8 mouse cellular contexts compared by ENCODE assay signal in genomic region chr12:80644506-80644868, GRCm38 (mm10). TPM values are rescaled to one million over a fixed set of nuclear protein-coding genes. Genes with fewer than 3 reads are reported as not detected.
DNase-seq lines count a peak whose midpoint lies in the region; ATAC-seq and TF ChIP-seq lines count a peak whose summit lies in the region.

No protein-coding gene starts in this region.

- 5% methylated on average over 18 of the region's 18 CpGs for WGBS in heart, adult 2 months
- WGBS in forebrain, embryonic 11.5 days: 7% methylated on average over 18 of the region's 18 CpGs
- 5% methylated on average over 18 of the region's 18 CpGs for WGBS in liver, embryonic 13.5 days (ENCODE audit: insufficient replicate concordance)

- H3K27ac ChIP-seq in heart, adult 2 months: peak overlapping the region; percentile 95
- H3K27ac ChIP-seq in CH12.LX (ENCODE audit: insufficient read depth, low read depth): no peak overlapping the region
- H3K27ac ChIP-seq in forebrain, embryonic 11.5 days (ENCODE audit: low read depth, low read length): no peak overlapping the region
- H3K27ac ChIP-seq in liver, embryonic 13.5 days: peak overlapping the region; percentile 86; the same call in 1 of the 2 replicates

- no peaks in the 10 kb centered on the region for H3K27me3 ChIP-seq in heart, adult 2 months (ENCODE audit: control insufficient read depth, insufficient read depth, low read length)
- H3K27me3 ChIP-seq in CH12.LX (replicated peaks): no peaks in the 10 kb centered on the region
- H3K27me3 ChIP-seq in forebrain, embryonic 11.5 days (ENCODE audit: control insufficient read depth, insufficient read depth, low read length): no peaks in the 10 kb centered on the region
- no peaks in the 10 kb centered on the region for H3K27me3 ChIP-seq in liver, embryonic 13.5 days

- TF ChIP-seq RAD21 in CH12.LX (IDR thresholded peaks at IDR 0.05; ENCODE audit: low read depth, low read length): no peak

- peaks cover 5% of the 10 kb centered on the region for H3K79me2 ChIP-seq in heart, adult 2 months (replicated peaks; ENCODE audit: control insufficient read depth, insufficient read depth, low read length)
- H3K79me2 ChIP-seq in CH12.LX (replicated peaks; ENCODE audit: control insufficient read depth, extremely low read depth, insufficient read depth, poor library complexity, severe bottlenecking): peaks cover 68% of the 10 kb centered on the region

- dilution Hi-C loops in CH12.LX (cut with MboI; ENCODE audit: extremely low pct_ligation_motif_present, extremely low pct_unique_long_range_greater_than_20kb, low sequenced_read_pairs): no loop called here

- no peak for TF ChIP-seq POLR2A in heart, adult 2 months (IDR thresholded peaks at IDR 0.05; ENCODE audit: insufficient read depth, low read depth, low read length)
- TF ChIP-seq POLR2A in CH12.LX (IDR thresholded peaks at IDR 0.05; ENCODE audit: low read depth, low read length): no peak

- peak overlapping the region; percentile 77 for H3K4me2 ChIP-seq in CH12.LX (ENCODE audit: insufficient read depth, low read depth, poor library complexity, severe bottlenecking)
- H3K4me2 ChIP-seq in forebrain, embryonic 11.5 days (ENCODE audit: low read depth, low read length, severe bottlenecking): peak overlapping the region; percentile 89
- H3K4me2 ChIP-seq in liver, embryonic 13.5 days: peak overlapping the region; percentile 96

- H3K9me3 ChIP-seq in CH12.LX (replicated peaks; ENCODE audit: low read length): no peaks in the 10 kb centered on the region
- no peaks in the 10 kb centered on the region for H3K9me3 ChIP-seq in forebrain, embryonic 11.5 days (ENCODE audit: control insufficient read depth, low read length)
- H3K9me3 ChIP-seq in liver, embryonic 13.5 days (replicated peaks): no peaks in the 10 kb centered on the region

- DNase-seq in heart, adult 2 months: no peak
- DNase-seq in heart, adult 9 months (ENCODE audit: low spot score in 2 of 2): no peak
- no peak for DNase-seq in CH12.LX (ENCODE audit: extremely low read depth)
- no peak for DNase-seq in forebrain, embryonic 11.5 days (ENCODE audit: low spot score)
- DNase-seq in liver, embryonic 13.5 days: no peak
- no peak for DNase-seq in right cerebral cortex, postnatal 4 days
- DNase-seq in frontal cortex, adult 2 months (ENCODE audit: extremely low spot score in 1 of 2, low spot score in 1 of 2): no peak
- no peak for DNase-seq in thymus, postnatal 14 days

- no peak for TF ChIP-seq CTCF in heart, adult 2 months (IDR thresholded peaks at IDR 0.05)
- no peak for TF ChIP-seq CTCF in CH12.LX (conservative IDR thresholded peaks at IDR 0.05 in 1 of 2, IDR thresholded peaks at IDR 0.05 in 1 of 2; ENCODE audit: low read depth in 2 of 2, low read length in 2 of 2)

- intact Hi-C loops in heart, adult 2 months (cut with DNase I): loop anchor here (10.0 kb wide), 1 partner anchor 1780 kb away; the partner anchor contains the start of genes Atp6v1d and Eif2s1

- H3K36me3 ChIP-seq in heart, adult 2 months (ENCODE audit: control insufficient read depth, insufficient read depth, low read length): peaks cover 16% of the 10 kb centered on the region
- peaks cover 22 to 49% of the 10 kb centered on the region in 2 experiments for H3K36me3 ChIP-seq in CH12.LX (replicated peaks in 1 of 2; ENCODE audit: control insufficient read depth in 1 of 2, insufficient read depth in 1 of 2, low read length in 1 of 2)
- H3K36me3 ChIP-seq in forebrain, embryonic 11.5 days (ENCODE audit: control insufficient read depth, insufficient read depth, low read length): peaks cover 12% of the 10 kb centered on the region
- peaks cover 36% of the 10 kb centered on the region for H3K36me3 ChIP-seq in liver, embryonic 13.5 days

- no peak for TF ChIP-seq EP300 in heart, adult 2 months (IDR thresholded peaks at IDR 0.05; ENCODE audit: insufficient read depth, low read depth, low read length)
- TF ChIP-seq EP300 in CH12.LX (IDR thresholded peaks at IDR 0.05; ENCODE audit: low read length): no peak

- peaks cover 12% of the 10 kb centered on the region for H3K4me1 ChIP-seq in heart, adult 2 months (ENCODE audit: control insufficient read depth, insufficient read depth, low read length)
- H3K4me1 ChIP-seq in CH12.LX (ENCODE audit: control insufficient read depth in 1 of 2, insufficient read depth in 2 of 2): peaks cover 6 to 59% of the 10 kb centered on the region in 2 experiments; a peak in 3 of 4 replicates
- H3K4me1 ChIP-seq in forebrain, embryonic 11.5 days (replicated peaks; ENCODE audit: control insufficient read depth, insufficient read depth, low read length): no peaks in the 10 kb centered on the region; the same call in 1 of the 2 replicates
- H3K4me1 ChIP-seq in liver, embryonic 13.5 days (replicated peaks): peaks cover 58% of the 10 kb centered on the region

- in situ Hi-C loops in CH12.LX (cut with MboI; ENCODE audit: low pct_ligation_motif_present, low pct_unique_long_range_greater_than_20kb, low sequenced_read_pairs): no loop called here

- peak overlapping the region; percentile 92 for H3K4me3 ChIP-seq in heart, adult 2 months
- H3K4me3 ChIP-seq in CH12.LX (replicated peaks in 1 of 3; ENCODE audit: low read depth in 2 of 3, low read length in 2 of 3, poor library complexity in 1 of 3): peak overlapping the region; percentile 83 to 91 (median 89)
- H3K4me3 ChIP-seq in forebrain, embryonic 11.5 days (ENCODE audit: low read depth, low read length): peak overlapping the region; percentile 79
- H3K4me3 ChIP-seq in liver, embryonic 13.5 days (replicated peaks): peak overlapping the region; percentile 99

- no peak for ATAC-seq in forebrain, embryonic 11.5 days (replicated peaks; ENCODE audit: low FRiP score)
- ATAC-seq in liver, embryonic 13.5 days (ENCODE audit: low read depth): no peak

- peak overlapping the region; percentile 78 for H3K9ac ChIP-seq in heart, adult 2 months (ENCODE audit: low read depth, low read length)
- H3K9ac ChIP-seq in CH12.LX (ENCODE audit: insufficient read depth, low read depth): peak overlapping the region; percentile 40
- peak overlapping the region; percentile 93 for H3K9ac ChIP-seq in forebrain, embryonic 11.5 days (ENCODE audit: low read length)
- H3K9ac ChIP-seq in liver, embryonic 13.5 days: peak overlapping the region; percentile 93

TF ChIP-seq in CH12.LX, 34 proteins besides CTCF, POLR2A, EP300 and RAD21:
- TF ChIP-seq MAFK (IDR thresholded peaks at IDR 0.05; ENCODE audit: insufficient replicate concordance, low read length) (no peak), JUN (IDR thresholded peaks at IDR 0.05; ENCODE audit: insufficient read depth, low read depth, low read length) (no peak), RCOR1 (conservative IDR thresholded peaks at IDR 0.05; ENCODE audit: low read depth, low read length) (no peak), ELF1 (IDR thresholded peaks at IDR 0.05; ENCODE audit: low read depth, low read length) (no peak), CHD1 (IDR thresholded peaks at IDR 0.05; ENCODE audit: low read depth, low read length) (0 out of 2 replicates have a peak, but pooled peaks have one; percentile 6), E2F4 (IDR thresholded peaks at IDR 0.05; ENCODE audit: insufficient replicate concordance, low read depth, low read length) (no peak)

RNA-seq across cellular contexts. Expression of gene Erh, which starts 0.3 kb away (rescaled TPM):
- total RNA-seq in heart, adult 2 months (2021): 10 to 100 TPM; 17.9 to 23.8 TPM
- 22.4 and 29.5 TPM in 2 replicates for polyA plus RNA-seq in heart, adult 2 months (2012; rRNA removed)
- total RNA-seq in CH12.LX (2012; rRNA removed) (227 and 298 TPM in 2 replicates), CH12.LX (2014; rRNA removed) (306 and 315 TPM in 2 replicates)
- polyA plus RNA-seq in CH12.LX (2012; ENCODE audit: insufficient read length, low read depth): 229 and 306 TPM in 2 replicates
- polyA plus RNA-seq in forebrain, embryonic 11.5 days (2014; fragmentation: Nextera tagmentation; extraction: Ambion mirVana): 400 and 407 TPM in 2 replicates
- polyA plus RNA-seq in liver, embryonic 13.5 days (2015; fragmentation: Nextera tagmentation; extraction: Ambion mirVana): 170 and 193 TPM in 2 replicates
- polyA plus RNA-seq in frontal cortex, adult 2 months (2012; rRNA removed): 104 and 113 TPM in 2 replicates

RNA-seq across cellular contexts. Expression of gene Slc39a9, which starts 0.8 kb away (rescaled TPM):
- total RNA-seq in heart, adult 2 months (2021): 10 to 100 TPM; 15.6 to 17.4 TPM
- 18.1 and 24.7 TPM in 2 replicates for polyA plus RNA-seq in heart, adult 2 months (2012; rRNA removed)
- total RNA-seq in CH12.LX (2012; rRNA removed): 8.0 and 8.7 TPM in 2 replicates
- total RNA-seq in CH12.LX (2014; rRNA removed): 7.8 and 9.1 TPM in 2 replicates
- polyA plus RNA-seq in CH12.LX (2012; ENCODE audit: insufficient read length, low read depth): 17.1 and 22.5 TPM in 2 replicates
- polyA plus RNA-seq in forebrain, embryonic 11.5 days (2014; fragmentation: Nextera tagmentation; extraction: Ambion mirVana): 29.9 and 33.1 TPM in 2 replicates
- 9.5 and 13.0 TPM in 2 replicates for polyA plus RNA-seq in liver, embryonic 13.5 days (2015; fragmentation: Nextera tagmentation; extraction: Ambion mirVana)
- polyA plus RNA-seq in frontal cortex, adult 2 months (2012; rRNA removed): 26.8 and 29.1 TPM in 2 replicates

RNA-seq across cellular contexts. Expression of gene Plekhd1, which starts 47.9 kb away (rescaled TPM):
- total RNA-seq in heart, adult 2 months (2021): not detected
- polyA plus RNA-seq in heart, adult 2 months (2012; rRNA removed): 0.27 and 0.41 TPM in 2 replicates
- total RNA-seq in CH12.LX (2012; rRNA removed) (0.08 TPM in 1 of 2 replicates, not detected in the other), CH12.LX (2014; rRNA removed) (not detected in 2 replicates)
- 0.34 TPM in 1 of 2 replicates, not detected in the other for polyA plus RNA-seq in CH12.LX (2012; ENCODE audit: insufficient read length, low read depth)
- 0.48 and 0.60 TPM in 2 replicates for polyA plus RNA-seq in forebrain, embryonic 11.5 days (2014; fragmentation: Nextera tagmentation; extraction: Ambion mirVana)
- 0.14 and 0.35 TPM in 2 replicates for polyA plus RNA-seq in liver, embryonic 13.5 days (2015; fragmentation: Nextera tagmentation; extraction: Ambion mirVana)
- polyA plus RNA-seq in frontal cortex, adult 2 months (2012; rRNA removed): 5.3 and 6.7 TPM in 2 replicates

Comparison
In these comparisons a context has a peak if more than half of its experiments do, and no peak if none do; other contexts are left out.
1. H3K27ac ChIP-seq: peak in heart, adult 2 months (single experiment) and liver, embryonic 13.5 days (single experiment); none in CH12.LX (single experiment) and forebrain, embryonic 11.5 days (single experiment).
2. H3K9ac ChIP-seq: peak in every context shown above with its lines; median percentile 93 in forebrain, embryonic 11.5 days; 93 in liver, embryonic 13.5 days; 78 in heart, adult 2 months; 40 in CH12.LX.
3. Peak in every context shown above with its lines, with median percentiles within 50 percentile points of each other: H3K4me3 ChIP-seq and H3K4me2 ChIP-seq.